Mouse (Mus musculus): Measurements from ENCODE around the gene Peli2.

The Peli2 gene

GRCm38 (mm10) chr14:48224861-48225300 lies 104.3 kb downstream of the Peli2 start:
- DNase-seq (ENCODE audit: low spot score): peak; percentile 79

GRCm38 (mm10) chr14:48225810-48226446 lies 105.3 kb downstream of the Peli2 start:
- no peak for DNase-seq (ENCODE audit: low spot score)

- DNase-seq (ENCODE audit: low spot score): no peak
These were observed 106.1 kb downstream of the Peli2 start for GRCm38 (mm10) chr14:48226759-48227158.

GRCm38 (mm10) chr14:48234785-48235519 lies 114.3 kb downstream of the Peli2 start:
- no peak for DNase-seq (ENCODE audit: low spot score)

- DNase-seq (ENCODE audit: low spot score): no peak
These were observed 120.7 kb downstream of the Peli2 start for GRCm38 (mm10) chr14:48241335-48241734.

GRCm38 (mm10) chr14:48246236-48246635 lies 125.6 kb downstream of the Peli2 start:
- no peak for DNase-seq (ENCODE audit: low spot score)

- DNase-seq (ENCODE audit: low spot score): no peak
These were observed 126.3 kb downstream of the Peli2 start for GRCm38 (mm10) chr14:48246963-48247362.

- DNase-seq (ENCODE audit: low spot score): peak; percentile 14
These were observed 128.8 kb downstream of the Peli2 start for GRCm38 (mm10) chr14:48249459-48249858.

GRCm38 (mm10) chr14:48249909-48250308 lies 129.3 kb downstream of the Peli2 start:
- no peak for DNase-seq (ENCODE audit: low spot score)

- DNase-seq (ENCODE audit: low spot score): no peak
These were observed 130.9 kb downstream of the Peli2 start for GRCm38 (mm10) chr14:48251381-48251979.

- no peak for DNase-seq (ENCODE audit: low spot score)
These were observed 132.6 kb downstream of the Peli2 start for GRCm38 (mm10) chr14:48253183-48253582.

- DNase-seq (ENCODE audit: low spot score): no peak
These were observed 134.1 kb downstream of the Peli2 start for GRCm38 (mm10) chr14:48254696-48255095.

- DNase-seq (ENCODE audit: low spot score): no peak
These were observed 134.7 kb downstream of the Peli2 start for GRCm38 (mm10) chr14:48255290-48255689.

- peak; percentile 27 for DNase-seq (ENCODE audit: low spot score)
These were observed 137.1 kb downstream of the Peli2 start for GRCm38 (mm10) chr14:48257759-48258158.

- DNase-seq (ENCODE audit: low spot score): no peak
These were observed 138.2 kb downstream of the Peli2 start for GRCm38 (mm10) chr14:48258696-48259366.

- no peak for DNase-seq (ENCODE audit: low spot score)
These were observed 142.5 kb downstream of the Peli2 start for GRCm38 (mm10) chr14:48263146-48263545.

GRCm38 (mm10) chr14:48266710-48267109 lies 146.1 kb downstream of the Peli2 start:
- no peak for DNase-seq (ENCODE audit: low spot score)

GRCm38 (mm10) chr14:48278291-48278690 lies 157.7 kb downstream of the Peli2 start:
- DNase-seq (ENCODE audit: low spot score): no peak

GRCm38 (mm10) chr14:48286949-48287348 lies 166.3 kb downstream of the Peli2 start:
- peak; percentile 80 for DNase-seq (ENCODE audit: low spot score)

- peak; percentile 64 for DNase-seq (ENCODE audit: low spot score)
These were observed 167.0 kb downstream of the Peli2 start for GRCm38 (mm10) chr14:48287581-48287980.

- DNase-seq (ENCODE audit: low spot score): peak; percentile 33
These were observed 168.0 kb downstream of the Peli2 start for GRCm38 (mm10) chr14:48288600-48288999.

Data from adipocyte (in vitro differentiated cells).